Mouse (Mus musculus) T-helper 1 cell (primary cell): ENCODE results near the gene 9930111J21Rik1.

Experiments used
- in situ Hi-C: fragments of 300-600 bp; cut with MboI, MseI; formaldehyde crosslinking; loops from one replicate; pipeline ENCODE4 v1.15.1; 2025; ENCODE audit warnings: high pct_unique_total_duplicates

The 9930111J21Rik1 gene

DNA sequence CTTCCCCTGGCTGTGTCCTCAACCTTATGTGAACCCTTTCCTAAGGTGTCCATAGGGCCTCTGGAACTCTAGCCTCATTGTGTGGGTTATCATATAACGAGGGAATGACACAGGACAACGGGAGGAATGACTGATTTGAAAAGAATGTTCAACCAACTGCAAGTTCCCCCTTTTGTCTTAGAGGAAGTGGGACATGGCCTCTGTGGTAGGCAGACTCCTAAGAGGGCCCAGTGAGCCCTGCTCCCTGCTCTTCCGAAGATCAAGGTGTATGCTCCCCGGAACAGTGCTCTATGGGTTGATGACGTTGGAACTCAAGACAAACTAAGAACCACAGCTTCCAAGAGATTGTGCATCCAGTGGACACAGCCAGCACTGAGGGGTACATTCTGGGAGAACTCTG is 55.4 kb downstream of the 9930111J21Rik1 start:
- in situ Hi-C loops, result loop anchor here (25.0 kb wide), 1 partner anchor 1937 kb away; no protein-coding TSS in a partner anchor

DNA sequence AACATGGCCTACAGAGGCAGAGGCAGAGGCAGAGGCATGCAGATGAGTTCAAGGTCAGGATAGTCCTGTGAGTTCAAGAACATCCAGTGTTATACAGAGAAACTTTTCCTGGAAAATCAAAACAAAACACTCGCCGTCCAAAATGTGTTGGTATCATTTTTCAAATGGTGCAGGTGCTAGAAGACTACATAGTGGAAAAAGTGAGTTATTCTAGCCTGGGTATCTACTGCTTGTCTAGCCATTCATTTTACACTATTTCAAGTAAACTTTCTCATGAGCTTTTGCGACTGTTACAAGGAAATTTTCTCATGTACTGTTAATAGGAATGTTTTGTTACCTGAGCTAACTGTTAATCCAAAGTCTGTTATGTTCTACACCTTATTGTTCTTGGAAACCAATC is 60.8 kb downstream of the 9930111J21Rik1 start:
- in situ Hi-C loops, result loop anchor here (10.0 to 25.0 kb wide), 2 partner anchors 46 to 1931 kb away; no protein-coding TSS in a partner anchor

DNA sequence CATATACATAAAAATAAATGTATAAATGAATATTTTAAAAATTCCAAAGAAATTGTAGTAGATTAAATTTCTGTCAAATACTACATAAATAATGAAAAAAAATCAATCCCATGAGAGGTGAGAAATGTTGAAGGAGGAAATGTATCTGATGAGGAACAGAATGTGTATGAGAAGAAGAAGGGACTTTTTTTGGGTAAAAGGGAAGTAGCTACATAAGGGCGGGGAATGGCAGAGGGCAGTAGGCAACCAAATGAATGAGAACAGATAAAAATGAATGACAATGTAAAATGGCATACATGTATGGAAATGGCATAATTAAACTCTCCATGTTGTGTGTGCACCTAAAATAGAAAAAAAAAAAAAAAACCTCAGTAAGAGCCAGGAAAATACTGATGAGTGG is 65.6 kb downstream of the 9930111J21Rik1 start:
- in situ Hi-C loops, result loop anchor here (10.0 to 25.0 kb wide), 2 partner anchors 51 to 1926 kb away; no protein-coding TSS in a partner anchor

DNA sequence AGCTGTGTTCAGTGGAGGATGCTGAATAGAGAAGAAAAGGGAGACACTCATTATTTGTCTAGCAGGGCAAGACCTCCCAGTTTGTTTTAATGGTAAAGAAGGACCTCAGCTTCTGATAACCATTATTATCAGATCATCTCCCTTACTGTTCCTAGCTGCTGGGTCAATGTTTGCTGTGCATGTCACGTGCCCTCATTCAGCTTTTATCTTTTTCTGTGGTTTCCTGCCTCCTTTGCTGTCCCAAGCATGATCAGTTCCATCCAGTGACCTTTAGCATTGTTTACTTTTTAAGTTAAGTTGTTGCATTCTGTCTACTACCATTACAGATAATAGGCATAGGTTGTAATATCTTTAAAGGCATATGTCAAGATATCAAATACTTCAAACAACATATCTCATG is 70.7 kb downstream of the 9930111J21Rik1 start:
- in situ Hi-C loops, result loop anchor here (25.0 kb wide), 1 partner anchor 1921 kb away; no protein-coding TSS in a partner anchor

DNA sequence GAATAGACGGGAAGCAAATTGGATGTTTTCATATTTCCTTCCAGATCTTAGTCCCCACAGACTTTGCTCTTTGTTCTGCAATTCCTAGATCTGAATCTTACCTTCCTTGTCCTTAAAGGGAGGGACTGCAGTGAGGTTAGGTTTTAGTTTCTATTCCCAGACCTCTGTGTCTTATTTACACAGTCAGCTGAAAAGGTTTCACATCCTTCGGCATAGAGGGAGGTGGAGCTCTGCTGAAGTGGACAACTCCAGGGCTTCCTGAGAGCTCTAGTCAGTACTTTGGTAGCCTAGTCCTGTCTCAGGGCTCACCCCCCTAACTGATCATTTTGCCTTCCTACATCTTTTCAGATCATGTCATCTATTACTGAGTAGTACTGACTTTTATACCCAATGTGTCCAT is 77.2 kb downstream of the 9930111J21Rik1 start, which contains the start of gene Gm5431:
TSS of gene Gm5431 (minus strand) at position 194 of the 400 bp plus-strand sequence.
- in situ Hi-C loops, result loop anchor here (25.0 kb wide), 1 partner anchor 1915 kb away; no protein-coding TSS in a partner anchor

DNA sequence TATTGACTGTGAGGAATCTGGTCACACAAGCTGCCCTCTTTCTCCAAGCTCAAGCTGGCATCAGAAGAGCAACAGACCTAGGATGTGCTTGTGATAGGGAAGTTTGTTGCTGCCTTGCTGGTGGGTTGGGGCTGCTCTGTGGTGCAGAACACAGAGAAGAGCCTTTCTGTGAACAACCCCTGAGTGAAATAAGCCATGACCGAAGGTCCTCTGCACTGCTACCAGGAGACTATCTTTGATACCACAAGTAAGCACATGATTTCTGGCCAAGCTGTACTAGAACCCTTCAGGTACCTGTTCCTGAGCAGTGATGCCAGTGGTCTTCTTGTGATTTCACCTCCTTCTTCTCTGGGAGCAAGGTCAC is 77.6 kb downstream of the 9930111J21Rik1 start:
- in situ Hi-C loops, result loop anchor here (25.0 kb wide), 1 partner anchor 1914 kb away; no protein-coding TSS in a partner anchor

DNA sequence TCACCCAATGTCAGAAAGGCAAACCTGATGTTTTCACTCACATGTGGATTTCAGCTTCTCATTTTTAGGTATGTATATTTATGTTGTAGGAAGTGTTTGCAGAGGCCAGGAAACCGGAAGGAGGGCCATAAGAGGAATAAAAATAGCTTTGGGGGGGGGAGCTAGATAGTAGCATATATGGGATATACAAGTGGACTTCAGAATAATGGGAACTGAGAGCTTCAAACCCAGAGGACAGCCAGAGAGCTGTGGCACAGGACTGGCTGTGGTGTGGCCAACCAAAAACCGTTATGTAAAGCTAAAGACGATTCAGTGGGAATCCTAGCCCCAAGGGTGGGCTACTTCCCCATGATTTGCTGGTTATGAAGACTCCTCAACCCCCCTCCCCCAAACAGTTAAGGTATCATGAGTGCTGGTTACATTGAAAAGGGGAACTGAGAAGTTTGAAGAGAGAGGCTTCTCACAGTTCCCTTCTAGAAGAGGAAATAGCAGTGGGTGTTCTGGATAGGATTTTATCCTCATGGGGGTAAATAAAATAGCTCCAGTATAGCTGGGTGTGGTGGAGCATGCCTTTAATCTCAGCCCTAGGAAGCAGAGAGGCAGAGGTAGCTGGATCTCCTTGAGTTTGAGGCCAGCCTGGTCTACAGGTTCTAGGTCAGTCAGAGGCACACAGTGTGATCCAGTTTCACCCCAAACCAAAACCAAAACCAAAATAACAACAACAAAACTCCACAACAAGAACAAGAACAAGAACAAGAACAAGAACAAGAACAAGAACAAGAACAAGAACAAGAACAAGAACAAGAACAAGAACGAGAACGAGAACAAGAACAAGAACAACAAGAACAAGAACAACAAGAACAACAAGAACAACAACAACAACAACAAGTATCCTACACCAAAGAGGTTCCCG is 78.3 kb downstream of the 9930111J21Rik1 start:
- in situ Hi-C loops, result loop anchor here (25.0 kb wide), 1 partner anchor 1914 kb away; no protein-coding TSS in a partner anchor

DNA sequence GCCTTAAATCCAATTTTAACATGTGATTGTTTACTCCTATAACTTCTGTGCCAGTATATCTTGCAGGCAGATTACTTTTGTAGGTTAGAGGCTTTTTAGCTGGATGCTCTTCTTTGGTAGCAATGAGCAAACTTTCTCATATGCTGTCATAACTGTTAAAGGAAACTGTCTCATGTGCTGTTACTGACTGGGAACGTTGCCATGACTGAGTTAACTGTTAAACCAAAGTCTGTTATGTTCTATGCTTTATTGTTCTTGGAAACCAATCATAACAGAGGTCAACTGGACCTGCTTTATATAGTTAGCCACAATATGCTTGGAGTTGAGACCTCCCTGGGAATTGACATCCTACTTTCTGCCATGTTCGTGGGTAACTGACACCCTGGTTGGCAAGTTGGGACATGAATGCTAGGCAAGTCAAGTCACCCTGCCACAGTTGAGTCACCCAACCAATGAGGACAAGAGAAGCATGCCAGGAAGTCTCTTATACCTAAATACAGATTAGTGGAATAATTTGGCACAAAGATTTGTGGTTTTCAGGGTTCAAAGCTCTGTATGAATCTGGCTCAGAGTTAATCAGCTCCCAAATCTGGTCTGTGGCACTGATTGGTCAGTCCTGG is 80.3 kb downstream of the 9930111J21Rik1 start:
- in situ Hi-C loops, result no loop called here
